Mouse (Mus musculus): ENCODE data around the gene Ttc29. TPM values are rescaled to one million over a fixed set of nuclear protein-coding genes. Genes with fewer than 3 reads are reported as not detected.

The Ttc29 gene
- polyA plus RNA-seq, 1 experiment from 2014 or later, result not detected

Other genes with a start within 250 kb of the Ttc29 start
- not detected in 2 replicates for gene Pou4f2, start 223.3 kb downstream of the Ttc29 start, polyA plus RNA-seq (2016; fragmentation: Nextera tagmentation; extraction: Ambion mirVana)